Mouse (Mus musculus): ENCODE data around the gene Cacnb4. TPM values are rescaled to one million over a fixed set of nuclear protein-coding genes. Genes with fewer than 3 reads are reported as not detected.
A peak's percentile ranks its signal among the peaks of the same experiment; 100 is the strongest.

Cacnb4 gene
- polyA plus RNA-seq, 1 experiment = not detected

DNA sequence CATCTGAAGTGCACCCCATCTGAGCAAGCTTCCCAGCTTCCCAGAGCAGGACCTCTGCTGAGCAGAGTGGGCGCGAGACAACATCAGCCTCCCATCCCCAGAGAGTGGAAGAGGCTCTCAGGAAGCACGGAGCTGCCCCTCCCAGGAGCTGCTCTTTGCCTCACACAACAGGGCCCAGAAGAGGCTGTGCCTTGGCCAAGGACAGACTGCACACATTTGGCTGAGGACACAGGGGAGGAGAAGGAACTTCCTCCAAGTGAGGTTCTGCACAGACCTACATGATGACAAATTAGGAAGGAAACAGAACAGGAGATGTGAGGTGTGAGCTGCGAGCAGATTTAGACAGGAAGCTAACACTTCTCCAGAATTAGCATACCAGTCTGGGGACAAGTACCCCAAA is 38.4 kb downstream of the Cacnb4 start:
- 29% methylated on average over 4 of the region's 4 CpGs for WGBS
- Histone ChIP-seq H3K4me1 (ENCODE audit: control insufficient read depth, insufficient read depth, low read length) (peaks cover 18% of the 10 kb centered on the region), H3K27ac (ENCODE audit: insufficient read depth, low read depth, low read length) (no peak overlapping the region), H3K4me3 (ENCODE audit: insufficient read depth, low read depth, low read length) (no peak overlapping the region)
- TF ChIP-seq CTCF (IDR thresholded peaks at IDR 0.05; ENCODE audit: insufficient read depth, low read depth, low read length) (no peak), POLR2A (IDR thresholded peaks at IDR 0.05; ENCODE audit: insufficient read depth, low read depth, low read length) (no peak)

DNA sequence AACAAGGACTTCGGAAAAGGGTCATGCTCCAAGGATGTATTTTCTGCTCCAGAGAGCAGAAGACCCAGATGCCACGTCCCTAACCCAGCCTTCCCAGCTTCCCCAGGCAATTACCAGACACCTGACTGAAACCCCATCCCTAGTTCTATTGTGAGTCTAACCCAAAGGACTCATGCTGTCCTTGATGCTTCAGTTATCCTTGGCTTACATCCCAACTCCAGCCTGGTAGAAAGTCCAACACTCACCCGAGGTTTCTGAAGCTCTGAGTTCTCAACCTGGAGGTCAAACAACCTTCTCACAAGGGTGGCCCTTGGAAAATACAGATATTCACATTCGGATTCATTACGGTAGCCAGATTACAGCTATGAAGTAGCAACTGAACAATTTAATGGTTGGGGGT is 40.6 kb downstream of the Cacnb4 start:
- Histone ChIP-seq H3K4me1 (ENCODE audit: control insufficient read depth, insufficient read depth, low read length) (peaks cover 19% of the 10 kb centered on the region), H3K27ac (ENCODE audit: insufficient read depth, low read depth, low read length) (no peak overlapping the region), H3K4me3 (ENCODE audit: insufficient read depth, low read depth, low read length) (no peak overlapping the region)
- 80% methylated on average over 5 of the region's 5 CpGs for WGBS
- no peak for TF ChIP-seq CTCF (IDR thresholded peaks at IDR 0.05; ENCODE audit: insufficient read depth, low read depth, low read length)
- TF ChIP-seq POLR2A (IDR thresholded peaks at IDR 0.05; ENCODE audit: insufficient read depth, low read depth, low read length) = no peak

DNA sequence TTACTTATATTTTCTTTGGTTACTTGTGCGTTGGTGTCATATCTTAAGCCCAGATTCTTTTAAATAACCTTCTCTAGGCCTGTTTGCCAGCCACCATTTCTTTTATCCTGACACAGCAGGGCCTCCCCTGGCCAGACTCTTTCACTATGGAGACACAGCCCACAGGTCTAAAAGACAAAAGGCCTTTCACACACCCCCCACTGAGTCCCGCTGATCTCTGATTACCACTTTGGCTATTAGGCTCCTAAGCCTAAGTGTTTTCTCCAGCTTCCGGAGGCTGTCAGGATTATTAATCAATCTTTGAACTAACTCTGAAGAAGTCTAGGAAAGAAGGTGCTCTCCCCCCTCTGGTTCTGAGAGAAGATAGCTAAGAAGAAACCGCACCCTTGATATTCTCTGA is 41.3 kb downstream of the Cacnb4 start:
- Histone ChIP-seq H3K4me1 (ENCODE audit: control insufficient read depth, insufficient read depth, low read length) (peaks cover 19% of the 10 kb centered on the region), H3K27ac (ENCODE audit: insufficient read depth, low read depth, low read length) (no peak overlapping the region), H3K4me3 (ENCODE audit: insufficient read depth, low read depth, low read length) (no peak overlapping the region)
- 48% methylated on average over 4 of the region's 4 CpGs for WGBS
- TF ChIP-seq POLR2A (IDR thresholded peaks at IDR 0.05; ENCODE audit: insufficient read depth, low read depth, low read length) = no peak
- TF ChIP-seq CTCF (IDR thresholded peaks at IDR 0.05; ENCODE audit: insufficient read depth, low read depth, low read length) = no peak

DNA sequence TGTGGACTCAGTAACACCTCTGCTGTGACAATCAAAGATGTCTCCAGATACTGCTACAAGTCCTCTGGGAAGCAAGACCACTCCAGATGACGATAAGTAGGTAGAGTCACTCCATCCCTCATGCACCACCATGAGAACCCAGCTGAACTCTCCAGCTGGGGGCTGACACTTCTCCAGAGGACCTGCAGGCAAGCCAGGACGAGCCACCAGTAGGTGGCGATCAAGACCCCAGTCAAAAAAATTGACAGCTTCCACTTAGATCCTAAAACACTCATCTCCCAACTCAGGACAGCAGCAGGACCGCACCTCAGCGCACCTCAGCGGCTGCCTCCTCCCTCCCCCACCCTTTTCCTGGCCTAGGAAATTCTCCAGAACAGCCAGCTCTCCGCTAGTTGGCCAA is 43.8 kb downstream of the Cacnb4 start:
- TF ChIP-seq CTCF (IDR thresholded peaks at IDR 0.05; ENCODE audit: insufficient read depth, low read depth, low read length) (peak; percentile 73), POLR2A (IDR thresholded peaks at IDR 0.05; ENCODE audit: insufficient read depth, low read depth, low read length) (no peak)
- Histone ChIP-seq H3K27ac (ENCODE audit: insufficient read depth, low read depth, low read length) (no peak overlapping the region), H3K4me1 (ENCODE audit: control insufficient read depth, insufficient read depth, low read length) (peaks cover 13% of the 10 kb centered on the region), H3K4me3 (ENCODE audit: insufficient read depth, low read depth, low read length) (no peak overlapping the region)
- 28% methylated on average over 7 of the region's 7 CpGs for WGBS

- no peak overlapping the region for H3K27ac ChIP-seq (ENCODE audit: insufficient read depth, low read depth, low read length)
- TF ChIP-seq CTCF (IDR thresholded peaks at IDR 0.05; ENCODE audit: insufficient read depth, low read depth, low read length) = no peak
- no peak for TF ChIP-seq POLR2A (IDR thresholded peaks at IDR 0.05; ENCODE audit: insufficient read depth, low read depth, low read length)
- H3K4me1 ChIP-seq (ENCODE audit: control insufficient read depth, insufficient read depth, low read length) = peaks cover 17% of the 10 kb centered on the region
- WGBS = 41% methylated on average over 4 of the region's 4 CpGs
- H3K4me3 ChIP-seq (ENCODE audit: insufficient read depth, low read depth, low read length) = no peak overlapping the region
Measured at GRCm38 (mm10) chr2:52628186-52628585, 48.4 kb downstream of the Cacnb4 start.

DNA sequence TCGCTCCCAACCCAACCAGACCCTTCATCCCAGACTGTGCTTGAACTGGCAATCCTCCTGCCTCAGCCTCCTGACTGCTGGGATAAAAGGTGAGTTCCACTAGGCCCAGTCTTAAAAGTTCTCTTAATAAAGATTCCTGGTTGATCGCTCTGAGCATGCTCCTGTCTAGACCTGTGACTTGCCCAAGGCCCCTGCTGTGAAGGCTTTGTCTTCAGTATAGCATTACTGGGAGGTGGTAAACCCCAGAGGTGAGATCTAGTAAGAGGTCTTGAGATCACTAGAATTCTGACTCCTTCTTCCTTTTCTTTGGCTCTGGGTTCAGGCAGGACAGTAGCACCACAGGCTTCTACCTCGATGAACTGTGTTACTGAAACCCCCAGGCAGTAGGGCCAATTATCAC is 50.4 kb downstream of the Cacnb4 start:
- H3K4me3 ChIP-seq (ENCODE audit: insufficient read depth, low read depth, low read length) = no peak overlapping the region
- TF ChIP-seq POLR2A (IDR thresholded peaks at IDR 0.05; ENCODE audit: insufficient read depth, low read depth, low read length) (no peak), CTCF (IDR thresholded peaks at IDR 0.05; ENCODE audit: insufficient read depth, low read depth, low read length) (no peak)
- H3K27ac ChIP-seq (ENCODE audit: insufficient read depth, low read depth, low read length) = no peak overlapping the region
- WGBS = 72% methylated on average over 3 of the region's 3 CpGs
- peaks cover 14% of the 10 kb centered on the region for H3K4me1 ChIP-seq (ENCODE audit: control insufficient read depth, insufficient read depth, low read length)

DNA sequence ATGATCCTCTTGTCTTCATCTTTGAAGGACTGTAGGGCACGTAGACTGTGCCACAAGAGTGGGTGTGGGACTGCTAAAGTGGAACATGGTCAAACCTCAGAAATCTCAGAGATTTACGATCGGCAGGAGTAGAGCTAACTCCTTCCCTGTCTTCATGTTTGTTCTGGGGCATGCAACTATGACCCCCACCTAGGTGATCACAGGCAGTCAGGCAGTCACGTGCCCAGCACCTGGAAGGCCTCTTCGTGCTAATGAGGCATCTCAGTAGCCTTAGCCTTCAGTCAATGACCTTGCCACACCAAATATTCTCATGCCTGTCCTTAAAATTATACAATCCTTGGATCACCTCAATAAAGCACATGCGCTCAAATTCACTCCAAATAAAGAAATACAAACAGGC is 50.9 kb downstream of the Cacnb4 start:
- 94% methylated on average over 6 of the region's 6 CpGs for WGBS
- peaks cover 14% of the 10 kb centered on the region for H3K4me1 ChIP-seq (ENCODE audit: control insufficient read depth, insufficient read depth, low read length)
- TF ChIP-seq CTCF (IDR thresholded peaks at IDR 0.05; ENCODE audit: insufficient read depth, low read depth, low read length) = no peak
- no peak for TF ChIP-seq POLR2A (IDR thresholded peaks at IDR 0.05; ENCODE audit: insufficient read depth, low read depth, low read length)
- H3K27ac ChIP-seq (ENCODE audit: insufficient read depth, low read depth, low read length) = no peak overlapping the region
- H3K4me3 ChIP-seq (ENCODE audit: insufficient read depth, low read depth, low read length) = no peak overlapping the region

DNA sequence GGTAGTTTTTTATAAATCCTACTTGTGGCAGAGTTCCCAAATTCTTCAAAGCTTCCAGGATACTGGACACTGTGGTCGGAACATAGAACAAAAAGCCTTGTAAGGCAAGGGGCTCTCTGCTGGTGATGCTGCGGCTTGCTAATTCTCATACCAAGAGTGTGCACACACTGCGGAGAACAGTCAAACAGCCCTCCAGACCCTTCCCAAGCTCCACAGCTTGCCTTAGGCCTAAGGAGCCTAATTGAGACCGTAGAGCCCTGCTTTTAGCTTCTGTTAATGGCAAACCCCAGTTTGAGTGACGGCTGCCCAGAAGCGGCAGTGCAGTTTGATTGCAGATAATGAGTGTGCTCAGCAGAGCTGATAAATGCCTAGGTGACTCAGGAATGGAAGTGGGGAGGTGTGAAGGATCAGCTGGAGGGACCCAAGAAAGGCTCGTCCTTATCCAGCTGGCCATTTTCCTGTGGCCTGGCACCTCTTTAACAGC is 52.7 kb downstream of the Cacnb4 start:
- TF ChIP-seq POLR2A (IDR thresholded peaks at IDR 0.05; ENCODE audit: insufficient read depth, low read depth, low read length) (no peak), CTCF (IDR thresholded peaks at IDR 0.05; ENCODE audit: insufficient read depth, low read depth, low read length) (no peak)
- WGBS = 52% methylated on average over 7 of the region's 7 CpGs
- peak overlapping the region; percentile 36; the same call in 1 of the 2 replicates for H3K27ac ChIP-seq (ENCODE audit: insufficient read depth, low read depth, low read length)
- peaks cover 16% of the 10 kb centered on the region for H3K4me1 ChIP-seq (ENCODE audit: control insufficient read depth, insufficient read depth, low read length)
- H3K4me3 ChIP-seq (ENCODE audit: insufficient read depth, low read depth, low read length) = no peak overlapping the region

DNA sequence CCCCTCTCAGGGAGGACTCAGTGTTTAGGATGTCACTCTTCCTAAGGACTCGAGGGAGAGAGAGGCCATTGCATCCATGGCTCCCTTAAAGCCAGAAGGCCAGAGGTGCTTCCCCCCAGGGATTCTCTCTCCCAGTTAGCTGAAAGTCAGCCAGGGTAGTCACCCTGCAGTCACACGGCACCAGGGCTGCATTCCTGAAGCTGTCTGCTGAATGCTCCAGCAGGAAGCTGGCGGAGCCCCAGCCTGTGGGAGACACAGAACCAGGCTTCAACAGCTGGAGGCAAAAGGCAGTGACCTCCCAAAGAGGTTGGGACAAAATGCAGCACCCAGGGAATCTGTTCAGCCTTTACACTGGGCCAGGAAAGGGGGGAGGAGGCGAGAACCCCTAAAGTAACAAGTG is 53.2 kb downstream of the Cacnb4 start:
- no peak for TF ChIP-seq POLR2A (IDR thresholded peaks at IDR 0.05; ENCODE audit: insufficient read depth, low read depth, low read length)
- Histone ChIP-seq H3K4me3 (ENCODE audit: insufficient read depth, low read depth, low read length) (no peak overlapping the region), H3K27ac (ENCODE audit: insufficient read depth, low read depth, low read length) (no peak overlapping the region), H3K4me1 (ENCODE audit: control insufficient read depth, insufficient read depth, low read length) (peaks cover 16% of the 10 kb centered on the region)
- WGBS = 51% methylated on average over 4 of the region's 4 CpGs

- WGBS = 66% methylated on average over 2 of the region's 2 CpGs
- no peak overlapping the region for H3K4me3 ChIP-seq (ENCODE audit: insufficient read depth, low read depth, low read length)
- H3K27ac ChIP-seq (ENCODE audit: insufficient read depth, low read depth, low read length) = no peak overlapping the region
Measured at GRCm38 (mm10) chr2:52622616-52623015, 54.0 kb downstream of the Cacnb4 start.

More at GRCm38 (mm10) chr2:52622616-52623015, 54.0 kb downstream of the Cacnb4 start:
- peaks cover 16% of the 10 kb centered on the region for H3K4me1 ChIP-seq (ENCODE audit: control insufficient read depth, insufficient read depth, low read length)
- TF ChIP-seq POLR2A (IDR thresholded peaks at IDR 0.05; ENCODE audit: insufficient read depth, low read depth, low read length) (no peak), CTCF (IDR thresholded peaks at IDR 0.05; ENCODE audit: insufficient read depth, low read depth, low read length) (no peak)

Measured in olfactory bulb, adult 2 months (tissue).